Mouse (Mus musculus) G1E (cell line): ENCODE data around the gene Dlgap1.

Experiments used
- CTCF ChIP-seq: IDR thresholded peaks from 2 replicates; pipeline ENCODE4 v1.5.1; 2012; ENCODE audit warnings: low read depth, low read length, inconsistent platforms, mixed read lengths
- GATA1 ChIP-seq: IDR thresholded peaks from 2 replicates; pipeline ENCODE4 v1.6.1; 2012; ENCODE audit warnings: borderline replicate concordance, low read length, inconsistent platforms, mixed read lengths
- GATA2 ChIP-seq: IDR thresholded peaks from 2 replicates; pipeline ENCODE4 v1.6.1; 2012; ENCODE audit warnings: low read depth, low read length, inconsistent platforms, borderline replicate concordance

GRCm38 (mm10) chr17:70334171-70334570, 365.3 kb downstream of the Dlgap1 start:
- no peak for TF ChIP-seq CTCF
- TF ChIP-seq GATA1: no peak
- TF ChIP-seq GATA2: no peak
